Mouse (Mus musculus): Measurements from ENCODE around the gene Stx2.

- TF ChIP-seq CTCF (IDR thresholded peaks at IDR 0.05; ENCODE audit: low read depth) (no peak), EP300 (IDR thresholded peaks at IDR 0.05; ENCODE audit: low read depth) (no peak)
Measured at GRCm38 (mm10) chr5:128952291-128953195, 55.8 kb downstream of the Stx2 start.
